Mouse (Mus musculus): ENCODE measurements around the gene Cpsf7. TPM values are rescaled to one million over a fixed set of nuclear protein-coding genes. Genes with fewer than 3 reads are reported as not detected.

The Cpsf7 gene
- total and polyA plus RNA-seq, 3 experiments = 36.2 to 183 (median 69.8) TPM

DNA sequence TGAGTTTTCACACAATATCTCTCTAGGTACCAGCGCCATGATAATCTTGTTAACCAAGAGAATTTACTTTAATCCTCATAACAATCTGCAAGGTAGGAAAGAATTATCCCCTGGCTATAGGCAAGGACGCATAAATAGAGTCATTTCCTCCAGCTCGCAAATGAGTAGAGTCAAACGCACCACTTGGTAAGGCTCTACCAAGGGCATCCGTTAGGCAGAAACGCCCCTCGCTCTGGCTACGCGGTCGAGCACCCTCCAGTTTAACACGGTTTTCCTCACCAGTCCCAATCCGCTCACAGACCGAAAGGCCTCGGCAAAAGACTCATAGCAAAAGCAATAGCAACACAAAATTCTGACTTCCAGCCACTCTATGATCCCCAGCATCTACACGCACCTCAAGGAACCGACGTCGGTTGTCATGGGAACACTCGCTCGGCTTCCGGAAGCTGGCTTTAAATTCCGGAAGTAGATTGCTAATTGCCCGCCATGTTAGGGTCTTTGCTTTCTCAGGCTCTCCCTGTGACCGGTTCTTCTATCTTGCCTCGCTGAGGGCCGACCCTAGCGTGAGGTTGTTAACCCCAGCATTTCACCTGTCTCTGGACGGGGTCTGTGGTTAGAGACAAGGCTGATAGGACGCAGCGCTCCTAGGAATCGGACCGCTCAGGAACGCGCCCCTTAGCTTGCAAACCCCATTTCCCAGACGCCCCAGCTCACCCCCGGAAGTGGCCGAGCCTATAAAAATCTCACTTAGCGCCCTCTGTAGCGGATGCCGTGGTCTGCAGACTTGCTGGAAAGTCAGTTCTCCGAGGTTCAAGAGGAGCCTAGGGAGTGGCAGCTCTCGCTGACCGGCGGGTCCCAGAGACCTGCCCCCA lies 51.9 kb downstream of the Cpsf7 start, which contains the start of the genes Cyb561a3 and Tmem138:
Gene Cyb561a3, plus strand, starts transcription at position 483 of the 872 bp plus-strand sequence.
Gene Tmem138, minus strand, starts transcription at position 673 of the 872 bp plus-strand sequence.
- peak within 1 kb of the TSS; percentile 95 for H3K9ac ChIP-seq (ENCODE audit: control insufficient read depth, low read depth, low read length, poor library complexity, severe bottlenecking)
- H3K27me3 ChIP-seq (ENCODE audit: control insufficient read depth in 1 of 2, insufficient read depth in 2 of 2, low read length in 2 of 2) = no peaks in the 10 kb centered on the region
- H3K4me1 ChIP-seq (ENCODE audit: control insufficient read depth in 1 of 2, insufficient read depth in 2 of 2, low read length in 2 of 2) = peaks cover 6 to 12% of the 10 kb centered on the region in 2 experiments; a peak in 3 of 4 replicates
- H3K4me3 ChIP-seq (ENCODE audit: control insufficient read depth in 1 of 2, insufficient read depth in 1 of 2, low read depth in 2 of 2, low read length in 2 of 2) = peak within 1 kb of the TSS; percentile 80 to 86
- no peaks in the 10 kb centered on the region for H3K9me3 ChIP-seq (replicated peaks; ENCODE audit: insufficient read depth, low read length)
- H3K36me3 ChIP-seq (ENCODE audit: control insufficient read depth in 1 of 2, insufficient read depth in 2 of 2, low read length in 2 of 2) = peaks cover 0 to 16% of the 10 kb centered on the region in 2 experiments; a peak in 2 of 4 replicates
- peak within 1 kb of the TSS; percentile 97 for H3K27ac ChIP-seq (ENCODE audit: control insufficient read depth, low read depth, low read length)
- H3K79me2 ChIP-seq (ENCODE audit: control insufficient read depth, insufficient read depth, low read length, poor library complexity) = peaks cover 3% of the 10 kb centered on the region; the same call in 1 of the 2 replicates
- peak; percentile 98 for DNase-seq (ENCODE audit: low read depth, low spot score)
- TF ChIP-seq MYB (IDR thresholded peaks at IDR 0.05; ENCODE audit: low read depth, low read length) = 0 out of 2 replicates have a peak, but pooled peaks have one; percentile 10
- peak; percentile 90; the same call in 1 of the 2 replicates for TF ChIP-seq MAZ (IDR thresholded peaks at IDR 0.05; ENCODE audit: low read depth, low read length)
- no peak for TF ChIP-seq RCOR1 (IDR thresholded peaks at IDR 0.05; ENCODE audit: low read depth, low read length)
- no peak for TF ChIP-seq ZNF384 (IDR thresholded peaks at IDR 0.05; ENCODE audit: low read depth, low read length)
- no peak for TF ChIP-seq NRF1 (IDR thresholded peaks at IDR 0.05; ENCODE audit: insufficient read depth, low read depth, low read length, poor library complexity, severe bottlenecking)
- TF ChIP-seq TCF12 (IDR thresholded peaks at IDR 0.05; ENCODE audit: low read depth, low read length) = peak; percentile 57
- peak; percentile 89 for TF ChIP-seq HCFC1 (IDR thresholded peaks at IDR 0.05; ENCODE audit: low read depth, low read length)
- peak; percentile 88 for TF ChIP-seq E2F4 (IDR thresholded peaks at IDR 0.05; ENCODE audit: borderline replicate concordance, low read depth, low read length)
- no peak for TF ChIP-seq USF2 (IDR thresholded peaks at IDR 0.05; ENCODE audit: borderline replicate concordance in 1 of 2, insufficient read depth in 1 of 2, low read depth in 1 of 2, low read length in 2 of 2)
- no peak; the same call in 1 of the 2 replicates for TF ChIP-seq SMC3 (IDR thresholded peaks at IDR 0.05; ENCODE audit: low read depth, low read length)
- TF ChIP-seq ZC3H11A (IDR thresholded peaks at IDR 0.05; ENCODE audit: low read depth, low read length) = no peak
- no peak for TF ChIP-seq BHLHE40 (IDR thresholded peaks at IDR 0.05; ENCODE audit: borderline replicate concordance, low read depth, low read length)
- peak; percentile 65; the same call in 1 of the 2 replicates for TF ChIP-seq POLR2AphosphoS2 (IDR thresholded peaks at IDR 0.05; ENCODE audit: low read length)
- no peak for TF ChIP-seq EP300 (IDR thresholded peaks at IDR 0.05; ENCODE audit: low read depth in 1 of 2, low read length in 2 of 2)
- TF ChIP-seq SIN3A (IDR thresholded peaks at IDR 0.05; ENCODE audit: low read length) = peak; percentile 98
- no peak for TF ChIP-seq MEF2A (IDR thresholded peaks at IDR 0.05; ENCODE audit: extremely low read depth, insufficient replicate concordance, low read depth, low read length, poor library complexity, severe bottlenecking)
- TF ChIP-seq ZMIZ1 (IDR thresholded peaks at IDR 0.05; ENCODE audit: low read depth, low read length) = peak; percentile 80; the same call in 1 of the 2 replicates
- no peak for TF ChIP-seq CHD2 (IDR thresholded peaks at IDR 0.05; ENCODE audit: low read length)
- peak; percentile 51 to 93; a peak in 3 of 4 replicates for TF ChIP-seq POLR2A (IDR thresholded peaks at IDR 0.05; ENCODE audit: control insufficient read depth in 1 of 2, insufficient read depth in 1 of 2, low read depth in 1 of 2, low read length in 2 of 2, poor library complexity in 1 of 2)
- 0 out of 2 replicates have a peak, but pooled peaks have one; percentile 9 for TF ChIP-seq MAX (IDR thresholded peaks at IDR 0.05; ENCODE audit: low read length)
- no peak for TF ChIP-seq UBTF (IDR thresholded peaks at IDR 0.05; ENCODE audit: borderline replicate concordance, insufficient read depth, low read depth, low read length)
- TF ChIP-seq RAD21 (IDR thresholded peaks at IDR 0.05; ENCODE audit: low read depth, low read length) = no peak
- 0 out of 2 replicates have a peak, but pooled peaks have one; percentile 26 for TF ChIP-seq ETS1 (IDR thresholded peaks at IDR 0.05; ENCODE audit: low read depth, low read length)
- peak; percentile 96 for TF ChIP-seq MXI1 (IDR thresholded peaks at IDR 0.05; ENCODE audit: low read depth, low read length)
- no peak for TF ChIP-seq USF1 (IDR thresholded peaks at IDR 0.05; ENCODE audit: low read depth, low read length)
- TF ChIP-seq ELF1 (IDR thresholded peaks at IDR 0.05; ENCODE audit: low read depth, low read length) = peak; percentile 91
- peak; percentile 57; the same call in 1 of the 2 replicates for TF ChIP-seq NELFE (IDR thresholded peaks at IDR 0.05; ENCODE audit: low read depth, low read length)
- no peak for TF ChIP-seq CHD1 (IDR thresholded peaks at IDR 0.05; ENCODE audit: low read depth, low read length)
- TF ChIP-seq MYC (IDR thresholded peaks at IDR 0.05; ENCODE audit: low read depth, low read length) = 0 out of 2 replicates have a peak, but pooled peaks have one; percentile 75
- TF ChIP-seq GABPA (IDR thresholded peaks at IDR 0.05; ENCODE audit: low read depth, low read length) = no peak
- TF ChIP-seq KAT2A (conservative IDR thresholded peaks at IDR 0.05; ENCODE audit: low read depth, low read length) = no peak; the same call in 1 of the 2 replicates
- TF ChIP-seq TBP (IDR thresholded peaks at IDR 0.05; ENCODE audit: low read depth, low read length) = peak; percentile 96
- no peak for TF ChIP-seq GATA1 (IDR thresholded peaks at IDR 0.05; ENCODE audit: low read depth, low read length)
- no peak for TF ChIP-seq POLR2AphosphoS5 (IDR thresholded peaks at IDR 0.05; ENCODE audit: borderline replicate concordance, low read depth, low read length)

Data from MEL (cell line).